Mouse (Mus musculus) megakaryocyte progenitor cell, adult 5-6 weeks (primary cell): ENCODE data around the gene Il1r1. TPM values are rescaled to one million over a fixed set of nuclear protein-coding genes. Genes with fewer than 3 reads are reported as not detected.

ENCODE experiments used
- ATAC-seq: replicated peaks from 2 replicates; pipeline ENCODE4 v1.8.0; 2016; ENCODE audit warnings: mild to moderate bottlenecking, moderate TSS enrichment, inconsistent platforms; ENCODE audit not compliant: poor library complexity
- total RNA-seq, 2 experiments: library from RNA; stranded (forward) in 1 of 2; stranded (reverse) in 1 of 2; fragments of 157-497, 149-512 nt in 1 of 2; fragments of 200-1000 nt in 1 of 2; gene quantifications; 2 replicates each; pipeline versions ENCODE4 v1.2.3 to v1.2.4; 2015 to 2017

The Il1r1 gene
- total RNA-seq, 2 experiments from 2014 or later: 3.2 to 5.8 TPM

- peak; percentile 95 for ATAC-seq
These were observed 86.2 kb downstream of the Il1r1 start for GRCm38 (mm10) chr1:40311123-40311522.

- ATAC-seq: no peak
These were observed 86.7 kb downstream of the Il1r1 start for GRCm38 (mm10) chr1:40311625-40312024.

GRCm38 (mm10) chr1:40314016-40314415 lies 89.1 kb downstream of the Il1r1 start:
- ATAC-seq: no peak

GRCm38 (mm10) chr1:40317657-40318056 lies 92.8 kb downstream of the Il1r1 start:
- ATAC-seq: no peak

- peak; percentile 69 for ATAC-seq
These were observed 96.9 kb downstream of the Il1r1 start for GRCm38 (mm10) chr1:40321824-40322223.

- 0 out of 2 replicates have a peak, but pooled peaks have one; percentile 8 for ATAC-seq
These were observed 97.7 kb downstream of the Il1r1 start for GRCm38 (mm10) chr1:40322543-40322942.

GRCm38 (mm10) chr1:40324457-40324856 lies 99.6 kb downstream of the Il1r1 start, which contains the start of gene Il1rl2:
TSS of gene Il1rl2 (plus strand) at chr1:40324610.
- peak; percentile 59 for ATAC-seq

- ATAC-seq: 0 out of 2 replicates have a peak, but pooled peaks have one; percentile 20
These were observed 100.2 kb downstream of the Il1r1 start for GRCm38 (mm10) chr1:40324955-40325702.

GRCm38 (mm10) chr1:40325711-40326327 lies 100.9 kb downstream of the Il1r1 start:
- ATAC-seq: no peak

GRCm38 (mm10) chr1:40327604-40328003 lies 102.7 kb downstream of the Il1r1 start:
- ATAC-seq: no peak

- ATAC-seq: peak; percentile 62
These were observed 104.6 kb downstream of the Il1r1 start for GRCm38 (mm10) chr1:40329526-40329925.

GRCm38 (mm10) chr1:40330181-40330580 lies 105.3 kb downstream of the Il1r1 start:
- ATAC-seq: no peak

- no peak for ATAC-seq
These were observed 114.5 kb downstream of the Il1r1 start for GRCm38 (mm10) chr1:40339346-40339745.

GRCm38 (mm10) chr1:40340102-40340501 lies 115.2 kb downstream of the Il1r1 start:
- ATAC-seq: peak; percentile 83

GRCm38 (mm10) chr1:40352158-40352903 lies 127.5 kb downstream of the Il1r1 start:
- ATAC-seq: peak; percentile 51

GRCm38 (mm10) chr1:40352904-40353286 lies 128.0 kb downstream of the Il1r1 start:
- no peak for ATAC-seq

GRCm38 (mm10) chr1:40354665-40355064 lies 129.8 kb downstream of the Il1r1 start:
- ATAC-seq: no peak

GRCm38 (mm10) chr1:40355431-40355843 lies 130.6 kb downstream of the Il1r1 start:
- ATAC-seq: peak; percentile 23

- ATAC-seq: peak; percentile 69
These were observed 131.1 kb downstream of the Il1r1 start for GRCm38 (mm10) chr1:40355904-40356521.

- no peak for ATAC-seq
These were observed 133.0 kb downstream of the Il1r1 start for GRCm38 (mm10) chr1:40357921-40358320.

GRCm38 (mm10) chr1:40358351-40358750 lies 133.5 kb downstream of the Il1r1 start:
- ATAC-seq: no peak
